Mouse (Mus musculus): ENCODE measurements around the gene Nae1.

DNA sequence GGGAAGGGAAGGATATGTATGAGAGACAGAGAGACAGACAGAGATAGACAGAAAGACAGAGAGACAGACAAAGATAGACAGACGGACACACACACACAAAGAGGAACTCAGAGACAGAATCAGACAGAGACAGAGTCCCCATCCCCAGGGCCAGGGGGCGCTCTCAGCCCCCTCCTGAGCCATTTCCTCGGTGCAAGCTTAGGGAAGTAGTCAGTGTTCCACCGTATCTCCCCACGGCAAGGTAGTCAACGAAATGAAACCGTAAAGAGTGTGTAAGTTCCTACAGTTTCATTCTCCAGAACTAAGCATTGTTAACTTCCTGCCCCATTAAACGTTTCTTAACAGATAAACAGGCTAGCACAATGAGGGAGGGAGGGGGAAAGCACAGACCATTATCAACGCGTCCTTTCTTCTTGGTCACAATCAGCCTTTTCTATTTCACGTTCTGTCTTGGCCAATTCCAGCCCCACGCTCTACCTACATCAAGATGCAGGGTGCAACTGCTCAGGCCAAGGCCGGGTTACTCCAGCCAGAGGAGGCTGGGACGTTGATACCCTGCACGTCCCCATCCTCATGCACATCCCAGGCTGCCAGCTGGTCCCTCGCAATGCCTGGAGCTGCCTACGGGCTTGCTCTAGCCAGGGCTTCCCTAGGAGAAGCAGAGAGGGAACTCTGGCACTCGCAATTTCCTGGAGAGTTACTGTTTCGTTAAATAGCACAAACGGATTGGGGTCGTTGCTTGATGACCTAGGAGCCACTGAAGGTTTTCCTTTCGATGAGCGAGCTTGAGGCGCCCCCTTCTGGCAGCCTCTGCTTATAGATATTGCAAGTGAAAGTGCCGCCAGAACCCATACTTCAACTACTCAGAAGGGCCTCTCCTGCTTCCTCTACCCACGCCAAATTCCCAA lies 36.3 kb upstream of the Nae1 start:
- TF ChIP-seq CTCF (IDR thresholded peaks at IDR 0.05; ENCODE audit: low read depth) (peak; percentile 82), EP300 (IDR thresholded peaks at IDR 0.05; ENCODE audit: low read depth) (no peak)
